Mouse (Mus musculus) C2C12 (cell line): ENCODE results near the gene Atg5.

Experiments
- CTCF ChIP-seq: IDR thresholded peaks from one replicate; pipeline ENCODE4 v1.5.1; 2011; ENCODE audit not compliant: control insufficient read depth, insufficient read depth, insufficient read length
- MAX ChIP-seq: IDR thresholded peaks from one replicate; pipeline ENCODE4 v1.6.1; 2011; ENCODE audit warnings: mild to moderate bottlenecking, control low read depth
- USF1 ChIP-seq: IDR thresholded peaks from one replicate; pipeline ENCODE4 v1.6.1; 2011; ENCODE audit warnings: low read depth, mild to moderate bottlenecking, control low read depth, moderate library complexity

DNA sequence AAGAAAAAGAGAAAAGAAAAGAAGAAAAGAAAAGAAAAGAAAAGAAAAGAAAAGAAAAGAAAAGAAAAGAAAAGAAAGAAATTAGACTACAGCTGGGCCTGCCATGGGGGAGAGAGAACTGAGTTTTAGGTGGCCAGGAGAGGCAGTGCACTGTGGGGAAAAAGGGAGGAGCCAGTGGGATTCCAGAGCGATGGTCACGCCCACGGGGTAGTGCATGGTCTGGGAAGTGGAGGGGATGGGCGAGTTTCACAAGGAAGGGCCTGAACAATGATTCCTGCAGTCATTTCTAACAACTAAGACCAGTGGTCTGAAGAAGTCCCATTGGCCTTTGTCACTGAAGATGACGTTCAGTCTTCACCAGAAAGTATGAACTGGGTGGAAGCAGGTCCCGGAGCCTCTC, 102.5 kb downstream of the Atg5 start:
- TF ChIP-seq CTCF (no peak), USF1 (no peak), MAX (no peak)
